21 mouse cellular contexts compared by ENCODE assay signal in genomic region chr1:180173017-180173416, GRCm38 (mm10). TPM values are rescaled to one million over a fixed set of nuclear protein-coding genes. Genes with fewer than 3 reads are reported as not detected.
DNase-seq lines count a peak whose midpoint lies in the region; ATAC-seq and TF ChIP-seq lines count a peak whose summit lies in the region.
"Had no signal": no experiment of that assay in that cellular context is flagged by ENCODE, and none has a peak within 500 bp of the region (broad histone marks: within the 10 kb centered on the region; RNA-seq: fewer than 3 reads in every experiment).

No protein-coding gene starts in this region.

- H3K9me3 ChIP-seq in heart, embryonic 12.5 days (replicated peaks) = no peaks in the 10 kb centered on the region
- H3K9me3 ChIP-seq: forebrain, embryonic 13.5 days; G1E; hindbrain, embryonic 13.5 days; kidney, embryonic 15.5 days had no signal

- 64% methylated on average over 5 of the region's 5 CpGs for WGBS in heart, embryonic 12.5 days

- H3K4me3 ChIP-seq in gastrocnemius, adult 2 months = no peak overlapping the region; the same call in 1 of the 2 replicates
- H3K4me3 ChIP-seq in heart, embryonic 12.5 days = no peak overlapping the region
- H3K4me3 ChIP-seq: forebrain, embryonic 13.5 days; hindbrain, embryonic 13.5 days; kidney, embryonic 15.5 days had no signal

- H3K4me2 ChIP-seq in heart, embryonic 12.5 days = no peak overlapping the region
- H3K4me2 ChIP-seq: forebrain, embryonic 13.5 days; hindbrain, embryonic 13.5 days; kidney, embryonic 15.5 days had no signal

- no peak for ATAC-seq in heart, embryonic 12.5 days (ENCODE audit: insufficient number of reproducible peaks, low FRiP score)
- ATAC-seq: CD4-positive, CD25-positive, alpha-beta regulatory T cell, adult 4 months; forebrain, embryonic 13.5 days; forebrain, postnatal 0 days; hindbrain, postnatal 0 days had no signal

- TF ChIP-seq CTCF in gastrocnemius, adult 2 months (IDR thresholded peaks at IDR 0.05) = no peak

- no peaks in the 10 kb centered on the region for H3K4me1 ChIP-seq in heart, embryonic 12.5 days (replicated peaks)
- H3K4me1 ChIP-seq: forebrain, embryonic 13.5 days; hindbrain, embryonic 13.5 days had no signal

- peaks cover 5% of the 10 kb centered on the region; the same call in 1 of the 2 replicates for H3K36me3 ChIP-seq in heart, embryonic 12.5 days
- H3K36me3 ChIP-seq: hindbrain, embryonic 13.5 days; kidney, embryonic 15.5 days had no signal

- H3K27ac ChIP-seq in gastrocnemius, adult 2 months = peak overlapping the region; percentile 88
- no peak overlapping the region for H3K27ac ChIP-seq in heart, embryonic 12.5 days (ENCODE audit: poor library complexity, severe bottlenecking)
- H3K27ac ChIP-seq: forebrain, embryonic 13.5 days; hindbrain, embryonic 13.5 days; hindbrain, postnatal 0 days; kidney, embryonic 15.5 days had no signal

- peak; percentile 1 for DNase-seq in adrenal gland, adult 8-10 months
- no peak for DNase-seq in adrenal gland, postnatal 14 days
- peak; percentile 73 for DNase-seq in gastrocnemius, adult 2 months
- DNase-seq in gastrocnemius, postnatal 10 days = no peak
- DNase-seq in heart, postnatal 10 days = peak; percentile 8 to 12
- no peak for DNase-seq in left cerebral cortex, postnatal 4 days
- DNase-seq: adrenal gland, postnatal 36 days; B cell, adult 2 months; cerebellum, adult 11 months; cerebellum, adult 8-10 months; cerebellum, postnatal 36 days; forebrain, postnatal 0 days; heart, postnatal 14 days; kidney, adult 11 months had no signal

- intact Hi-C loops in gastrocnemius, adult 2 months (cut with DNase I) = no loop called here
- intact Hi-C loops in heart, postnatal 10 days (cut with DNase I) = loop anchor here (10.0 kb wide), 1 partner anchor 252 kb away; no protein-coding TSS in a partner anchor
- intact Hi-C loops in left cerebral cortex, postnatal 4 days (cut with DNase I) = loop anchor here (10.0 kb wide), 1 partner anchor 592 kb away; no protein-coding TSS in a partner anchor

- H3K27me3 ChIP-seq in heart, embryonic 12.5 days (replicated peaks) = 0 out of 2 replicates have a peak, but pooled peaks cover 4% of the 10 kb centered on the region
- H3K27me3 ChIP-seq: forebrain, embryonic 13.5 days; hindbrain, embryonic 13.5 days; kidney, embryonic 15.5 days had no signal

- no peak overlapping the region for H3K9ac ChIP-seq in heart, embryonic 12.5 days
- H3K9ac ChIP-seq: forebrain, embryonic 13.5 days; forebrain, postnatal 0 days; hindbrain, embryonic 13.5 days; kidney, embryonic 15.5 days had no signal

RNA-seq across cellular contexts. Expression of gene Coq8a, which starts 26.4 kb away (rescaled TPM):
- 100 to 1,000 TPM in 3 of 4 experiments, 10 to 100 TPM in 1; 85.1 to 269 (median 187) TPM for total RNA-seq in adrenal gland, adult 8-10 months (2022)
- total RNA-seq in adrenal gland, postnatal 14 days (2021) = 830 and 1,043 TPM in 2 replicates
- 1,000 to 10,000 TPM in 1 of 2 experiments, 100 to 1,000 TPM in 1; 633 to 1,638 TPM for total RNA-seq in gastrocnemius, adult 2 months (2021)
- total RNA-seq in gastrocnemius, postnatal 10 days (2021) = 100 to 1,000 TPM; 324 to 400 TPM
- total RNA-seq in heart, postnatal 10 days (2021) = 100 to 1,000 TPM; 568 to 689 TPM
- polyA plus RNA-seq in heart, embryonic 12.5 days (2016; fragmentation: Nextera tagmentation; extraction: Ambion mirVana) = 15.2 and 17.8 TPM in 2 replicates
- total RNA-seq in left cerebral cortex, postnatal 4 days (2021) = 1 to 10 TPM; 6.1 to 7.1 TPM

Comparison
In these comparisons a context has a peak if more than half of its experiments do, and no peak if none do; other contexts are left out.
1. DNase-seq: peak in adrenal gland, adult 8-10 months (single experiment), gastrocnemius, adult 2 months (single experiment) and heart, postnatal 10 days (2 of 2); none in adrenal gland, postnatal 14 days (single experiment), gastrocnemius, postnatal 10 days (single experiment) and left cerebral cortex, postnatal 4 days (single experiment).
2. RNA of gene Coq8a, which starts 26.4 kb away (total RNA-seq): 633 to 1,638 TPM in gastrocnemius, adult 2 months, 830 to 1,043 TPM in adrenal gland, postnatal 14 days, 568 to 689 TPM in heart, postnatal 10 days, 324 to 400 TPM in gastrocnemius, postnatal 10 days and 85.1 to 269 TPM in adrenal gland, adult 8-10 months; 6.1 to 7.1 TPM in left cerebral cortex, postnatal 4 days; every median in the first group is over 10 times any median in the second.